ENCODE assay signal across 12 mouse cellular contexts in genomic region chr14:99521954-99522523, GRCm38 (mm10).
DNase-seq lines count a peak whose midpoint lies in the region; ATAC-seq and TF ChIP-seq lines count a peak whose summit lies in the region.
"Had no signal": no experiment of that assay in that cellular context is flagged by ENCODE, and none has a peak within 500 bp of the region (broad histone marks: within the 10 kb centered on the region; RNA-seq: fewer than 3 reads in every experiment).

No protein-coding gene starts in this region.

- no peak for ATAC-seq in forebrain, embryonic 14.5 days
- no peak for ATAC-seq in CD4-positive, CD25-positive, alpha-beta regulatory T cell, adult 4 months
- ATAC-seq: intestine, postnatal 0 days had no signal

- no peaks in the 10 kb centered on the region for H3K9me3 ChIP-seq in forebrain, embryonic 14.5 days (replicated peaks; ENCODE audit: control insufficient read depth, low read length)
- H3K9me3 ChIP-seq in forebrain, embryonic 10.5 days = no peaks in the 10 kb centered on the region

- DNase-seq in forebrain, embryonic 14.5 days (ENCODE audit: low spot score) = peak; percentile 10
- no peak for DNase-seq in forebrain, embryonic 10.5 days (ENCODE audit: extremely low spot score, low spot score)
- DNase-seq in layer of hippocampus, adult 18-20 months (ENCODE audit: low spot score in 2 of 2) = peak; percentile 5 to 11
- no peak for DNase-seq in layer of hippocampus, postnatal 10 days (ENCODE audit: low spot score in 2 of 2)
- DNase-seq in testis, postnatal 14 days (ENCODE audit: low spot score) = no peak
- DNase-seq in testis, postnatal 10 days (ENCODE audit: low spot score) = peak; percentile 22
- DNase-seq: cerebellum, adult 8-10 months; heart, postnatal 14 days; lung, adult 18-20 months had no signal

- no peak overlapping the region for H3K4me3 ChIP-seq in forebrain, embryonic 14.5 days (ENCODE audit: low read depth, low read length)
- H3K4me3 ChIP-seq in forebrain, embryonic 10.5 days = no peak overlapping the region
- H3K4me3 ChIP-seq in testis, adult 2 months (ENCODE audit: control insufficient read depth, low read depth, low read length) = peak overlapping the region; percentile 19

- no peak overlapping the region for H3K4me2 ChIP-seq in forebrain, embryonic 14.5 days (ENCODE audit: low read length)

- no peak for TF ChIP-seq POLR2A in testis, adult 2 months (IDR thresholded peaks at IDR 0.05; ENCODE audit: control insufficient read depth, low read depth, low read length)

- H3K27ac ChIP-seq in forebrain, embryonic 14.5 days (ENCODE audit: low read depth, low read length) = no peak overlapping the region
- H3K27ac ChIP-seq in forebrain, embryonic 10.5 days = no peak overlapping the region
- no peak overlapping the region for H3K27ac ChIP-seq in testis, adult 2 months (ENCODE audit: control insufficient read depth, insufficient read depth, low read depth, low read length)

- H3K36me3 ChIP-seq in forebrain, embryonic 14.5 days (ENCODE audit: control insufficient read depth, insufficient read depth, low read length) = no peaks in the 10 kb centered on the region
- no peaks in the 10 kb centered on the region for H3K36me3 ChIP-seq in forebrain, embryonic 10.5 days (replicated peaks)
- H3K36me3 ChIP-seq in testis, adult 2 months (ENCODE audit: control insufficient read depth, insufficient read depth, low read length) = no peaks in the 10 kb centered on the region

- H3K4me1 ChIP-seq in forebrain, embryonic 14.5 days (ENCODE audit: control insufficient read depth, insufficient read depth, low read length) = no peaks in the 10 kb centered on the region
- H3K4me1 ChIP-seq in forebrain, embryonic 10.5 days = no peaks in the 10 kb centered on the region
- peaks cover 5% of the 10 kb centered on the region for H3K4me1 ChIP-seq in testis, adult 2 months (ENCODE audit: control insufficient read depth, insufficient read depth, low read length)

- 87% methylated on average over 13 of the region's 13 CpGs for WGBS in forebrain, embryonic 14.5 days
- WGBS in forebrain, embryonic 10.5 days = 91% methylated on average over 13 of the region's 13 CpGs

- TF ChIP-seq CTCF in testis, adult 2 months (IDR thresholded peaks at IDR 0.05; ENCODE audit: control insufficient read depth, insufficient read depth, insufficient replicate concordance, low read depth, low read length) = no peak

- H3K9ac ChIP-seq in forebrain, embryonic 14.5 days (ENCODE audit: low read length) = no peak overlapping the region

- H3K27me3 ChIP-seq in forebrain, embryonic 14.5 days (replicated peaks; ENCODE audit: control insufficient read depth, insufficient read depth, low read length) = no peaks in the 10 kb centered on the region
- no peaks in the 10 kb centered on the region for H3K27me3 ChIP-seq in forebrain, embryonic 10.5 days (ENCODE audit: poor library complexity, severe bottlenecking)
- no peaks in the 10 kb centered on the region for H3K27me3 ChIP-seq in testis, adult 2 months (ENCODE audit: control insufficient read depth, insufficient read depth, low read length)

Comparison
In these comparisons a context has a peak if more than half of its experiments do, and no peak if none do; other contexts are left out.
1. DNase-seq: peak in forebrain, embryonic 14.5 days (single experiment), layer of hippocampus, adult 18-20 months (2 of 2) and testis, postnatal 10 days (single experiment); none in forebrain, embryonic 10.5 days (single experiment), layer of hippocampus, postnatal 10 days (0 of 2) and testis, postnatal 14 days (single experiment).